Mouse (Mus musculus) thymus, postnatal 25 days (tissue): ENCODE measurements at regions not wholly inside any gene's neighbourhood (a gene's known extent, or its start where the extent isn't known, plus 50 kb on each side); places are given as distances from the start of the nearest gene placed in this dataset.

ENCODE experiments used
- DNase-seq: peaks from one replicate; pipeline ENCODE4 v3.0.0; 2022

DNA sequence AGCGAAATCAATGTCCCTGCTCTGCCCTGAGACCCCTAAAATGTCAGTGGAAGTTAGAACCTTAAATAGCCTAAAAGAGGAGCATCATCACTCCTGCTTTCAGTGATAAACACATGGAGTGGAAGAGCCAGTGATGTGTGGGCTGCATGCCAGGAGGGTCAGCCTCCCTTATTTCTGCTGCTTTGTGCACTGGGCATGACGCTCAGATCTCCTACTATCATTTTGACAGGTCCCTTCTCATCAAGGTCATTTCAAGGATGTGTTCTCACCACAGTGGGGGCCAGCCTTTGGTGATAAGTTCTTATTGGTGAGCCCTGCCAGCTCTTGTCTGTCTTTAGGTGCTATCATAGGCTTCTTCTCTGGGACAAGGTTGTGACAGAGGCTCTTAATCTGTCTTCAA, 215.5 kb upstream of the Dynlrb2 start:
- no peak for DNase-seq

GRCm38 (mm10) chr8:116283990-116284389, 220.8 kb upstream of the Dynlrb2 start:
- no peak for DNase-seq

GRCm38 (mm10) chr8:116282341-116282740, 222.4 kb upstream of the Dynlrb2 start:
- no peak for DNase-seq

GRCm38 (mm10) chr8:116275014-116275413, 229.8 kb upstream of the Dynlrb2 start:
- DNase-seq, result no peak

DNA sequence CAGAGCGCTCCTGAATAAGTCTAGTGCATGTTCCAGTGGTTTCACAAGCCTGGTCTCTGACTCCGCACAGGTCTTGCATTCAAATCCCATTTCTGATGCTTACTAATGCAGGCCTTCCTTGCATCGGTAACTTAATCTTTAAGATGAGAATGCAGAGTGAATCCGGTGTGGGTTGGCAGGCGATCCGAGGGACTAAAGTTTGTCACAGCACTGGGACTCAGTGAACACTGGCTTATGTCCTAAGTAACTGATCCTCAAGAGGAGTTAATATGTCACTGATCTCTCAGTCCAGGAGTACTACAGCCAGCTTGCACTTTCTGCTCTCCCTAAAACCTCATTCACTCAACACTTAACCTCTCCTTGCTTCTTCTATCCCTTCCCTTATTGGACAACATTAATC, 233.5 kb upstream of the Dynlrb2 start:
- DNase-seq, result no peak

GRCm38 (mm10) chr8:116269393-116269792, 235.4 kb upstream of the Dynlrb2 start:
- no peak for DNase-seq

GRCm38 (mm10) chr8:116268685-116269084, 236.1 kb upstream of the Dynlrb2 start:
- no peak for DNase-seq

DNA sequence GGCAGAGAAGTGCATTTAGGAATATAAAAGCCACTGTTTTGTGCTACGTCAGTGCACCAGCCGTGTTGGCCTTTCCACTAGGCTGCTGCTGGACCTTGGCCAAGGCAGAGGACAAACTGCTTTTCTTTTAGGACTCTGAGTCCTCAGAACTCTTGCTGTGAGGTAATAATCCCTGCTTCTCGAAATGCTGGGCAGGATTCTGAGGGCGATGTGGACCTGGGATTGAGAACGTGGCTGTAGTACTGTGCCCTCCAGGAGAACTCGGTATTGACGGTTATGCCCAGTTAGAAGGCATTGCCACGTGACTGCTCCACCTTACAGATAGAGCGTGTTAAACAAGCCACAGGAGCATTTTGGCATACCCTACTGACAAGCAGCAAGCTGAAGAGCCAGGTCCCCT, 236.6 kb upstream of the Dynlrb2 start:
- no peak for DNase-seq

- no peak for DNase-seq
Observed at GRCm38 (mm10) chr8:116267021-116267420, 237.8 kb upstream of the Dynlrb2 start.

DNA sequence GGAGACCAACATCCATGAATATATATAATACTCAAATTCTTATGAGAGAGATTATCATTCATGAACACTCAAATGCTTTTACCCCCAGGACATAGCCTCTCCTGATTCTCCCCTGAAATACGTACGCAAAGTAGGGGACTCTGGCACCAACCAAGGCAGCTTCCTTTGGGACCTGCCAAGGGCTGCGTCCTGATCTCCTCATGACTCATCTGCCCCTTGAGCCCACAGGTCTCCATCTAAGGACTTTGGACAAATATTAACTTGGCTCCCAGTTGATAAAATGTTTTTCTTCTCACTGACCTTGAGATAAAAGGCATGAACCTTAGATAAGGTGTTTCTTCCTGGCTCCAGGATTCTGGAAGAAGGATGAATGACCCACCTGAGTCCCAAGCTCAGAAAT, 239.2 kb upstream of the Dynlrb2 start:
- DNase-seq, result no peak

DNA sequence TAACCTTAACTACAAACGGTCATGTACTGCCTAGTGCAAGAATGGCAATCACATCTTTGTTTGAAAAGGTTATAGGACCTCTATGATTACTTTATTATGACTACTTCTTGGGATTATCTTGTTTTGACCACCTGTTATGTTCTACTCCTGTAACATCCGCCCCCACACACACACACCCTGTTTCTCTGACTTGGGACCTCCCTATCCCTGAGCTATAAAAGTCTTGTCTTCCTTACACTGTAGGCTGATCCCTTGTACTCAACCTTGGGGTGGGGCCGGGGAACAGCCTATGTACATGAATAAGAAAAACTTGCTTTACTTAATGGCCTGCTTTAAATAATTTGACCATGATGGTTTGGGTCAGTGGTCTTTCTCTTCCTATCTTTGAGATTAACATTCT, 240.7 kb upstream of the Dynlrb2 start:
- no peak for DNase-seq

- no peak for DNase-seq
Observed at GRCm38 (mm10) chr8:116261286-116261685, 243.5 kb upstream of the Dynlrb2 start.

GRCm38 (mm10) chr8:116255398-116255797, 249.4 kb upstream of the Dynlrb2 start:
- no peak for DNase-seq

DNA sequence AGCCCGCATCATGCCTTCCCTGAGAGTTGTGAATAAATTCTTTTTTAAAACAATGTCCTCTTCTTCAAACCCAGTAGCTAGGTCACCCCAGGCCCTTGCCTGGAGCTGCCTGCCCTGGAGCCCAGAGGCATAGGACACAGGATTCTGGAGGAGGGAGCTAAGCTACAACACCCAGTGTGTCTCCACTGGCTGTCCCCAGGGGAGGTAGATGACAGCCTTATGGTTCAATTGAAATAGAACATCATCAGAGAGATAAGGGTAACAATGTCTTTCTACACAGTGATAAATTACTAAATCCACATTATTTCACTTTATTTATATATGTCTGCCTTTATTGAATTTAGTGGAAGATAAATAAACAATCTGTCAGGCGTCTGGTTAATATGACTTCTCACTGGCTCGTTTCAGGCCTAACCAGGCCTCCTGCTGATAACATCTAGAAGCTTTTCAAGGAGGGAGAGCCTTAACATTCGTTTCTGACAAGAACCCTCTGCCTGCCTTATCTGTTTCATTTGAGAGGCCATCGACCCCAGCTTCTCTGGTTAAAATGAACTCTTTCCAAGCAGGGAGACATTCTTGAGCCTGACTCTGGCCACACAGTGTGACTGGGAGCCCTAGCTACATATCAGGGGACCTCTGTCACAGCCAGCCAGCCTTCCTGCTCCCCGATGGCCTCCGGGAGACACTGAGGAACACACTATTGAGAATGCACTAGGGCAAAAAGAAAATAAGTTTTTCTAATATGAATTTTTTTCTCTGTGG, 252.1 kb upstream of the Dynlrb2 start:
- no peak for DNase-seq

DNA sequence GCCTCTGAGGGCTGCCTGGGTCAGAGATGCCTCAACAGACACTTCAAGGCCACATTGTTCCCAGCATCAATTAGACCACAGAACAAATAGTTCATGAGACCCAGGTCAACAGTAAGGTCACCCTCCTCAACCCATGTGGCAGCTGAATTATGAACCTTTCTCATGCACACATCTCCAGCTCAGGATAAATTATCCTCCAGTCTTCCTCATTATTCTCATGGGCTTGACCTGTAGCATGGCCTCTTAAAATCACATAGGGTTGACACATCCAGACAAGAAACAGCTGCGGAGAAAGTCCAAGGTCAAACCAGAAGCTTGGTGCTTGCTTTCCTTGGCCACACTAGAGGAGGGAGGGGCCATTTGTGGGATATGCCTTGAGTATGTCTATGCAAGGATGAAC, 256.4 kb upstream of the Dynlrb2 start:
- DNase-seq, result no peak

DNA sequence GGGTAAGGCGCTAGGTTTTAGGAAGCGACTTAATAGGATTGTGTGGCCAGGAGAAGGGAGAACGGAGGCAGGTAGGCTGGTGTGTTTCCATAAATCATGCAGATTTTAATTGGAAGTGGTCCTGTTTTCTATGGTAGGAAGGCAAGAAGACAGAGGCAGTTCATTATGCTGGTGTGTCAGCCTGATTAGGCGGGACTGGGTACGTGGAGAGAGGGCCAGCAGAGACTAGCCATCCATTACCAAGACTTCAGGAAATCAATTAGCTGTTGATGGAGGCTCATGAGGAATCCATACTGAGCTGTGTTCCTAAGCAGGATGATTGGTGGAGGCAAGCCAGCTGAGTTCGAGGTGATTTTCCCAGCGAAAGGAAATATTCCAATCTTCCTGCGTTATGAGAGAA, 261.3 kb upstream of the Dynlrb2 start:
- no peak for DNase-seq

DNA sequence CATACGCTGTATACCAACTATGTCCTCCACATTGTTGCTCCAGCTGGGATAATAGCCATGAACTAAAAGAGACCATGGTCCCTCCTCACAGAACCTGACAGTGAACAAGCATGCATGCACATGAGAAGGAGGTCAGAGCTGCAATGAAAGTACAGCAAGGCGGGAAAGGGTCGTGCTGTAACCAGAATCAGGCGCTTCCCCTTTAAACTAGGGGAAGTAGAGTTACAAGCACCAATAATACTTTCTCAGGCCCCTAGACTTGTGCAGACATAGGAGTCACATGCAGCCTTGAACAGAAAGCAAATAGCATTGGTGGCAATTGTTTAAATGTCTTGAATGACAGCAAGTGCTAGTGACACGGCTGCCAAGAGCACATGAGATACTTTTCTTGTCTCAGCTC, 261.8 kb upstream of the Dynlrb2 start:
- no peak for DNase-seq

DNA sequence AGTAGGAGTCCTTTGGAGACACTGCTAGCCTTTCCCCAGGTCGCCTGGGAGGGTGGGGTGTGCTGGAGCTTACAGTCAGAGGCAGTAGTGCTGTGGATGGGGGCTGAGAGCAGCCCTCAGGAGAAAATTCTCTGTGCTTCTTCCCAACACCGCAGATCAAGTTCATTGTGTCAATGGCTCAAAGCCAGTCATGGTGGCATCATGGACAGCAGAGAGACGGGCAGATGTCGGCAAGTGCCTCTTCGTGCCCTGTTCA, 262.9 kb upstream of the Dynlrb2 start:
- DNase-seq, result no peak

DNA sequence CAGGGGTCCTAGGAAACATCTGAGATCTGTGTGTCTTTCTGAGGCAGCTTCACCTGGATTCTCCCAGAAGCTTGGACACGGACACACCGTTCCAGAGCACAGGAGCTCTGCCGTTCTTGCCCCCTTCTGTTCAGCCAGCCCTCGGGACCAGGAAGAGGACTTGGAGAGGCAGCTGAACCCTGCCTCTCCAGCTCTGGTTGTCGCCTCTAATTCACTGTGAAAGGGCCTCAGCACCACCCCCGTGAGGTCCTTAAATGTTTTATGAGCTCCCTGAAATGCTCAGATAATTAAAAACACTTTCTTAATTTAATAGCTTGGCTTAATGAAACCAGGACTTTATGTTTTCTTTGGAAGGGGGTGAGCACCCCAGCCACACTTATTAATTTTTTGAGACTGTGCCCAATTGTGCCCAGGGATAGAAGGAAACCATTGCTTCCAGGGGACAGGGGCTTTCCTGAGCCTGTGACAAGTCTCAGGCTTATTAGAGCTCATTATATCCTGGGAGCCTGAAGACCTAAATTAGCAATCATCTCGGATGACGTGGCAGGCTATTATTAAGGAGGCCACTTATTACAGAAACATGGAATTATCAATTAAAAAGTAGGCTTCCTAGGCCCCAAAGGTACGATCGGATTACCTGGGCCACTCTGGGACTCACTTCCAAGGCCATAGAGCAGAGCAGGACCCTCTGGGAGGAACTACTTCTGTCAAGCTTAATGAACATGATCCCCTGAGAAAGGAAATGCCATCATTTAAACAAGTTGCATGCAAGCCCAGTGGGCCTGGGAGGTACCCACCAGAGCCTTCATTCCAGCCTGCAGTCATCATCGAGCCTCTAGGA, 263.4 kb upstream of the Dynlrb2 start:
- DNase-seq, result no peak

GRCm38 (mm10) chr8:116238670-116239069, 266.1 kb upstream of the Dynlrb2 start:
- no peak for DNase-seq

- no peak for DNase-seq
Observed at GRCm38 (mm10) chr8:116237561-116238100, 267.1 kb upstream of the Dynlrb2 start.

DNA sequence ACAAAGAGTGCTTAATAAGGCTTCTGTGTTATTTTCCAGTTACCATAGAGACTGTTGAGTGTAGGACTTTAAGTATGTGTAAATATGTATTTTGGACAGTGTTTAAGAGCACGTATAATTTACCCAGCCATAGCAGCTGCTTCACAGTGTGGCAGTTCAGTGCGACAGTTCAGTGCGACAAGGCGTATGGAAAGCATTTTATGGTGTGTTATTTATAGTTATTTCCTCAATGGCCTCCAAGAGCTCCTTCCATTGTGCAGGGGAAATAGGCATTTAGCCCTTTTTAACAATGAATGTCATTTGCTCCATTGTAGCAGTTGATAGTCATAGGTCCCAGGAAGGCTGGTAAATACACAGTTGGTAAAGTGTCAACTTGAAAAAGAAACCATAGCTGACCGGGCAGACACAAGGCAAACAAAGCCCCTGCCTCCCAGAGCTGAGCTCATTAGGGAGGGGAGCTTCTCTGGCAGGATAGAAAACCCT, 275.1 kb upstream of the Dynlrb2 start:
- no peak for DNase-seq

DNA sequence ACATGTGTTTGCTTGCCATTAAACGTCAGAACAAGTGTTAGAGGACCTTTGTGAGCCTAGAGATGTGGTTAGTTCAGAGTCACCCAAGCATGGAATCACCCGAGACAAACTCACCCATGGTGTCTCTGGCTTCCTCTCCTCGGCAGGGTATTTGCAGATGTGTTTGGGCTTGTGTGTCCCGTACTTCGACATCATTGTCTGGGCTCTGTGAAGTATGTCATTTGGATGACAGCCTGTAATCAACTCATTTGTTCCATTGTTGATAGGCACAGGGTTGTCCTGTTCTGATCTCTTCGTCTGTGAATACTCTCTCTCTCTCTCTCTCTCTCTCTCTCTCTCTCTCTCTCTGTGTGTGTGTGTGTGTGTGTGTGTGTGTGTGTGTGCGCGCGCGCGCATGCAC, 277.8 kb upstream of the Dynlrb2 start:
- DNase-seq, result no peak

DNA sequence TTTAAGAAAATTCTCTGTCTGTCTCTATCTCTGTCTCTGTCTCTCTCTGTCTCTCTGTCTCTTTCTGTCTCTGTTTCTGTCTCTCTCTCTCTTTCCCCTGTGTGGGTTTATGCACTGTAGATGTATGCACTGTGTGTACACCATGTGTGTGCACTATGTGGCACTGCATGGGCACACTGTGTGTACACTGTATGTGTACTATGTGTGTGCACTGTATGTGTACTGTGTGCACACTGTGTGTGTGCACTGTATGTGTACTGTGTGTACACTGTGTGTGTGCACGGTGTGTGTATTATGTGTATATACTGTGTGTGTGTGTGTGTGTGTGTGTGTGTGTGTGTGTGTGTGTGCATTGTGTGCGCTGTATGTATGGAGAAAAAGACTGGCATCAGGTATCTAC, 281.5 kb upstream of the Dynlrb2 start:
- DNase-seq, result no peak
